Mouse (Mus musculus): Measurements from ENCODE around the gene Il27ra.

DNA sequence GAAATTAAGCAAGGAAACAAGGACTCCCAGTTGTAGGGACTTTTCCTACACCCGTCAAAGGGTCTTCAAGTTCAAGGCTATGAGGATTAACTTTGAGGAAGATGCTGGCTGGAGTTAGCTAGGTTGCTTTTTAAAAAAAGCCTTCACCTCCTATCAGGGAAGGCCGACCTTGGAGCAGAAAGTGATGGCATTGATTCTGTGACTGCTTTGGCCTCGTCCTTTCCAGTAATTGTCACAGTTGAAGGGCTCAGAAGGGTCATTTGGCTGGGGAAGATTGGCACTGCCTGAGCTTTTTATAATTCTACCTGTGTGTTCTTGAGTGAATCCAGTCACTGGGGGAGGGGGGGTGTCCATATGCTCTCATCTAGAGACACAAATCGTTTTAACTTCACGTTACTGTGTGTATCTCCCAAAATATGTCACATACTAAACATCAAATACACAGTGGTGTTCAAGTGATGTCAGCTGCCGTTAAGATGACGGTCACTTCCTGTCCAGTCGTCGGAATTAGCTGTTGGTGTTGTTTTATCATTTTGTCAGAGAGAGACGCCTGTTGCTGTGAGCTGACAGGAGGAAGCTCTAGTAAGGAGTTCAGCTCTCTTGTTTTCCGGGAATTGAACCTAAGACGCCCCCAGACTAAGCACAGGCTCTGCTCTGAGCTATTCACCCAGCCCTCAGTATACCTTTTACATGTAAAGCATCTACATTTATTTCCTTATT lies 26.1 kb upstream of the Il27ra start:
- TF ChIP-seq CTCF (IDR thresholded peaks at IDR 0.05; ENCODE audit: low read depth) (no peak), EP300 (IDR thresholded peaks at IDR 0.05; ENCODE audit: low read depth) (no peak)
